Mouse (Mus musculus) testis, adult 2 months (tissue): ENCODE results near the gene Dpy19l1. TPM values are rescaled to one million over a fixed set of nuclear protein-coding genes. Genes with fewer than 3 reads are reported as not detected.

ENCODE experiments used
- H3K27ac ChIP-seq: fragments of 200-500 bp; 2 replicates; pipeline ENCODE4 v1.5.1; 2012; ENCODE audit warnings: low read depth, low read length; ENCODE audit not compliant: control insufficient read depth, insufficient read depth
- H3K27me3 ChIP-seq: fragments of 200-500 bp; 2 replicates; pipeline ENCODE4 v1.6.1; 2012; ENCODE audit warnings: mild to moderate bottlenecking, low read length, moderate library complexity; ENCODE audit not compliant: control insufficient read depth, insufficient read depth
- H3K36me3 ChIP-seq: fragments of 200-500 bp; 2 replicates; pipeline ENCODE4 v1.6.1; 2012; ENCODE audit warnings: mild to moderate bottlenecking, low read length; ENCODE audit not compliant: control insufficient read depth, insufficient read depth
- H3K4me1 ChIP-seq: fragments of 200-500 bp; 2 replicates; pipeline ENCODE4 v1.6.1; 2012; ENCODE audit warnings: low read length; ENCODE audit not compliant: control insufficient read depth, insufficient read depth
- H3K4me3 ChIP-seq: fragments of 200-500 bp; 2 replicates; pipeline ENCODE4 v1.5.1; 2012; ENCODE audit warnings: low read depth, mild to moderate bottlenecking, low read length, moderate library complexity, mixed read lengths; ENCODE audit not compliant: control insufficient read depth
- CTCF ChIP-seq: fragments of 200-500 bp; IDR thresholded peaks from 2 replicates; pipeline ENCODE4 v1.5.1; 2012; ENCODE audit warnings: low read depth, mild to moderate bottlenecking, inconsistent platforms, low read length, moderate library complexity; ENCODE audit not compliant: control insufficient read depth, insufficient read depth, insufficient replicate concordance
- POLR2A ChIP-seq: fragments of 200-500 bp; IDR thresholded peaks from 2 replicates; pipeline ENCODE4 v1.6.1; 2012; ENCODE audit warnings: low read depth, mild to moderate bottlenecking, inconsistent platforms, low read length, moderate library complexity; ENCODE audit not compliant: control insufficient read depth
- polyA plus RNA-seq: library from polyadenylated mRNA; depleted of rRNA; stranded (reverse); fragments of >200 nt; gene quantifications from 2 replicates; pipeline ENCODE4 v1.2.3, GENCODE M21; 2012; rRNA removed

Dpy19l1 gene
- polyA plus RNA-seq, 1 experiment: 34.6 TPM

DNA sequence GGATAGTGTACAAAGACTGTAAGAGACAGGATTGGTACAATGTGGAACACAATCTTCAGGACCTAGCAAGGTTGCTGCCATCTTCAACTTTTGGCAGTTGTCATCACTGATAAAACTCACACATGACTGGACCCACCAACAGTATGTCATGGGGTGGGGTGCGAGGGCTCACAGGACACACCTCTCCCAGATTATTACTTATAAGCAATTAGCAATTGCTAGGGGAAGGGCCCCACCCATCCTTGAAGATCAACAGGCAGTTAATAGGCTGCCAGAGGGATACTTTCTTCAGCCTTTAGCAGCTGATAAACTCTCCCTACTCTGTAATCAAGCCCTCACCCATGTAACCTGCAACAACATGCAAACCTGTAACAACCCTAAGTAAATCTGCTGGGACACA lies 92.5 kb downstream of the Dpy19l1 start:
- no peak overlapping the region for H3K27ac ChIP-seq
- H3K4me1 ChIP-seq: no peaks in the 10 kb centered on the region
- H3K36me3 ChIP-seq: no peaks in the 10 kb centered on the region; the same call in 1 of the 2 replicates
- H3K27me3 ChIP-seq: no peaks in the 10 kb centered on the region
- no peak overlapping the region for H3K4me3 ChIP-seq
- TF ChIP-seq POLR2A: no peak
- TF ChIP-seq CTCF: no peak

DNA sequence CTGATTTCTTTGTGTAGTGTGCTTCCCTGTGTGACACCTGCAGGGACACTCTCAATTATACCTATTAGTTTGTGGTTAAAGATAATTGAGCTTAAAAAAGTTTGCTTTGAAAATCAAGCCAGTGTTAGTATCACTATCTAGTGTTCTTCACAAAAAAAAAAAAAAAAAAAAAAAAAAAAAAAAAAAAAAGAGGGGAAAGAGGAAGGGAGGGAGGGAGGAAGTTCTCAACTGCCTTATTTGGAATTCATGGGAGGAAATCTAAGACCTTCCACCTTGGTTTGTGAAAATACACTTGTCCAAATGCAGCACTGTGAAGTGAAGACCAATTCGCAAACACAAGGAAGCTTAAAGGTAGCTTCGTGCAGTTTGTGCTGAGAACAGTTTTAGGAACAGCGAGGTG lies 94.9 kb downstream of the Dpy19l1 start:
- no peak overlapping the region for H3K4me3 ChIP-seq

DNA sequence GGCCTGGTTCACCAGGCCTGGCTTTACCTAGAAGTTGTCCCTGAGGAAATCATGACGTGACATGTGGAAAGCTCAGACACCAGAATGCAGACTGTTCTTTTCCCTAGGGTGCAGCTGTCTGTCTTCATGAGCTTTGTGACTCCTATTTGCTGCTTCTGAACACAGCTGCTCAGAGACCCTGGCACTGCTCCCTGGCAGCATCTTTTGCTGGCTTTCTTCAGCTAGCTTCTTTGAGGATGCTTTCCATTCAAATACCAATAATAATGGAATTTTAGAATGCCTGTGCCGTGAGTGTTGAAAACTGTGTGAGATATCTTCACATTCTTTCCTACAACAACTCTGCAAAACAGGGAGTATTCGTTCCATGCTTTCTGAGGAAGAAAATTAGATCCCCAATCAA lies 108.8 kb downstream of the Dpy19l1 start:
- H3K4me1 ChIP-seq: no peaks in the 10 kb centered on the region
- H3K4me3 ChIP-seq: no peak overlapping the region
- H3K36me3 ChIP-seq: no peaks in the 10 kb centered on the region
- H3K27me3 ChIP-seq: no peaks in the 10 kb centered on the region
- no peak overlapping the region for H3K27ac ChIP-seq
- TF ChIP-seq CTCF (no peak), POLR2A (no peak)

More for the DNA sequence above, 94.9 kb downstream of the Dpy19l1 start:
- H3K36me3 ChIP-seq: no peaks in the 10 kb centered on the region
- no peak overlapping the region for H3K27ac ChIP-seq
- H3K27me3 ChIP-seq: no peaks in the 10 kb centered on the region
- H3K4me1 ChIP-seq: no peaks in the 10 kb centered on the region
- TF ChIP-seq CTCF (no peak), POLR2A (no peak)

DNA sequence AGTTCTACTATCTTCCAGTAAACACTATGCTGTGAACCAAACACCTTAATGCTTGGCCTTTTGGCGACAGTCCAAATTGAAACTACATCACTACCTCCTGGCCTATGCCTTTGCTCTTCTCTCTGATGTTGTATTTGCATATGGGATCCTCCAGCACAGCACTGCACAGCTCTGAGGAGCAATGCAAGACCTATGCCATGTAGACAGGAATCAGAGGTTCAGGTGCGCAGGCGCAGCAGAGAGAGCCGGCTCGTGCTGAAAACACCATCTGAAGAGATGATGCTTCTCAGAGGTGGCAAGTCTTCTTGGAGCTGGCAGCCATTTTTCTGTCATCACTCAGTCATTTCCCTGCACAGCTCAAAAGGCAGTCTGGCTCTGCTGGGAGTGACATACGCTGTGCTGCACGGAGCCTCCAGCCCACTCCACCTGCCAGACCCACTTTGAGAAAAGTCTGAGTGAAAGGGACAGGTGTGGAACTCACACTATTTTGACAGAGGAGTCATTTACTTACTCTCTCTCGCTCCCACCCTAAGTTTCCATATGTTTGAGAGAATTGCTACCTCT lies 112.1 kb downstream of the Dpy19l1 start:
- TF ChIP-seq POLR2A (no peak), CTCF (no peak)
- H3K27me3 ChIP-seq: no peaks in the 10 kb centered on the region
- H3K36me3 ChIP-seq: no peaks in the 10 kb centered on the region
- no peak overlapping the region for H3K4me3 ChIP-seq
- H3K4me1 ChIP-seq: no peaks in the 10 kb centered on the region
- no peak overlapping the region for H3K27ac ChIP-seq

DNA sequence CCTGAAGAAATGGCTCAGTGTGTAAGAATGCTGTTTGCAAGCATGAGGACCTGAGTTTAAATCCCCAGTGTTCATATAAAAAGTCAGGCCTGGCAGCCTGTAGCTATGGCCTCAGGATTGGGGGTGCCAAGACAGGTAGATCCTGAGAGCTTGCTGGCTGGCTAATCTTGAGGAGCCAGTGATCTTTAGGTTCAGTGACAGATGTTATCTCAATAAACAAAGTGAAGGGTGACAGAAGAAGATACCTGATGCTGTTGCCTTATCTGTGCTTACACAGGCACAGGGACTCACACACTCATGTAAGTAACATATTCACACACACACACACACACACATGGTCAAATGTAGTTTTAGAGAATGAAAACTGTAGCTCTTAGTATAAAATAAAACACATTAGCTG lies 115.7 kb downstream of the Dpy19l1 start:
- Histone ChIP-seq H3K4me1 (no peaks in the 10 kb centered on the region), H3K4me3 (no peak overlapping the region), H3K27me3 (no peaks in the 10 kb centered on the region), H3K36me3 (no peaks in the 10 kb centered on the region), H3K27ac (no peak overlapping the region)
- TF ChIP-seq CTCF (no peak), POLR2A (no peak)

DNA sequence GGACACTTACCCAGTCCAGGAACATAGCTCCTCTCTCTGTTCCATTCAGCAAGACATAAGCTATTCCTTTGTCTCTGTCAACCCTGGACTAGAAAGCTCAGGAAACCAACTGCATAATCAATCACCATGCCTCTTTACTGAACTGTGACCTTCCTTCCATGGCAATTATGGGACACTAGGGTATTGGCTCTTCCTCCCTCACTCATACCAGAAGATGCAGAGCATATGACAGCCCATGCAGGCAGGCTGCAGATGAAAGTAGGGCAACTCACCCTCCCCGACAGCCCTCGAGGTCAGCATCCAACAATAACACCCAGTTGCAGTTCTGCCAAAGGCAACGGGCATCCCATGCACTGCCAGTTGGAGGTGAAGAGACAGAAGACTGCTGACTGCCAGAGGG lies 123.6 kb downstream of the Dpy19l1 start:
- no peaks in the 10 kb centered on the region for H3K4me1 ChIP-seq

DNA sequence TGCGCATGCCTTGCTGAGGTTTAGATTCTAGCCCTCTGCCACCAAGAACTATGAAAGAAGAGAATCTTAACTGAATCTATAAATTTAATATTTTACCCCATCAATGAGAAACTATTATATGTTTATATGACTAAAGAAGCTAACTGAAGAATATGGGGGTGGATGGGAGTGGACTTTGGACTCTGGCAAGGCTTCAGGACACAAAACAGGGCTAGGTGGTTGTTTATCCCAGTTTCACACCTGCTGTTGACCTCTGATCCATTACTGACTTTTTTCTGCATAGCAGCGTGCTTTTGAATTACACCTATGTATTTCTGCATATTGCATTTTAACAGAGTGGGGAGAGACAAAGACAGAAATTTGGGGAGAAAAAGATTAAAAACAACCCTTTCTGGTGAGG lies 124.1 kb downstream of the Dpy19l1 start:
- no peaks in the 10 kb centered on the region for H3K36me3 ChIP-seq
- H3K27ac ChIP-seq: no peak overlapping the region
- TF ChIP-seq POLR2A (no peak), CTCF (no peak)

More for the DNA sequence above, 123.6 kb downstream of the Dpy19l1 start:
- Histone ChIP-seq H3K27me3 (no peaks in the 10 kb centered on the region), H3K4me3 (no peak overlapping the region), H3K36me3 (no peaks in the 10 kb centered on the region), H3K27ac (no peak overlapping the region)
- TF ChIP-seq CTCF (no peak), POLR2A (no peak)

More for the DNA sequence above, 124.1 kb downstream of the Dpy19l1 start:
- Histone ChIP-seq H3K4me3 (no peak overlapping the region), H3K4me1 (no peaks in the 10 kb centered on the region), H3K27me3 (no peaks in the 10 kb centered on the region)

Other genes starting within 250 kb of the Dpy19l1 start
- 411 and 443 TPM in 2 replicates for gene Cypt4, start 122.1 kb upstream of the Dpy19l1 start, polyA plus RNA-seq
- gene Dpy19l2, start 193.2 kb upstream of the Dpy19l1 start, polyA plus RNA-seq: 59.6 and 68.8 TPM in 2 replicates